Mouse (Mus musculus) hindbrain, embryonic 15.5 days (tissue): ENCODE data around the gene Adamtsl5. TPM values are rescaled to one million over a fixed set of nuclear protein-coding genes. Genes with fewer than 3 reads are reported as not detected.

Source experiments
- ATAC-seq: fragments of 200-750 bp; cut with Nextera tagmentation; 2 replicates; pipeline ENCODE4 v1.8.0; 2017; ENCODE audit warnings: low read depth, moderate number of reproducible peaks, moderate TSS enrichment; ENCODE audit not compliant: low FRiP score
- H3K27ac ChIP-seq: fragments of 300-500 bp; sonication (generic); replicated peaks from 2 replicates; pipeline ENCODE4 v1.5.1; 2015; ENCODE audit warnings: mild to moderate bottlenecking, inconsistent platforms
- H3K27me3 ChIP-seq: fragments of 300-500 bp; sonication (generic); 2 replicates; pipeline ENCODE4 v1.6.1; 2015; ENCODE audit warnings: control low read depth, inconsistent platforms
- H3K36me3 ChIP-seq: fragments of 300-500 bp; sonication (generic); 2 replicates; pipeline ENCODE4 v1.6.1; 2015; ENCODE audit warnings: control low read depth, inconsistent platforms
- H3K4me1 ChIP-seq: fragments of 300-500 bp; sonication (generic); replicated peaks from 2 replicates; pipeline ENCODE4 v1.6.1; 2015; ENCODE audit warnings: control low read depth, inconsistent platforms
- H3K4me2 ChIP-seq: fragments of 300-500 bp; sonication (generic); 2 replicates; pipeline ENCODE4 v1.6.1; 2015; ENCODE audit warnings: moderate library complexity, mild to moderate bottlenecking, inconsistent platforms
- H3K4me3 ChIP-seq: fragments of 300-500 bp; sonication (generic); 2 replicates; pipeline ENCODE4 v1.5.1; 2015; ENCODE audit warnings: mild to moderate bottlenecking, inconsistent platforms
- H3K9ac ChIP-seq: fragments of 300-500 bp; sonication (generic); 2 replicates; pipeline ENCODE4 v1.6.1; 2015; ENCODE audit warnings: inconsistent platforms
- H3K9me3 ChIP-seq: fragments of 300-500 bp; sonication (generic); 2 replicates; pipeline ENCODE4 v1.6.1; 2016; ENCODE audit warnings: control low read depth, inconsistent platforms
- WGBS: fragments of 180-500 bp; shearing (Covaris S2); methylation state at CpG from one replicate; pipeline ENCODE4 v1.1.7; 2015; 5-methylcytosine and 5-hydroxymethylcytosine counted together
- polyA plus RNA-seq: library from polyadenylated mRNA; unstranded; fragments of >200 nt; fragmentation: Nextera tagmentation; extraction: Ambion mirVana; gene quantifications from 2 replicates; pipeline ENCODE4 v1.2.1, GENCODE M21; 2015

Gene Adamtsl5
- polyA plus RNA-seq, 1 experiment from 2014 or later = 1.2 TPM

DNA sequence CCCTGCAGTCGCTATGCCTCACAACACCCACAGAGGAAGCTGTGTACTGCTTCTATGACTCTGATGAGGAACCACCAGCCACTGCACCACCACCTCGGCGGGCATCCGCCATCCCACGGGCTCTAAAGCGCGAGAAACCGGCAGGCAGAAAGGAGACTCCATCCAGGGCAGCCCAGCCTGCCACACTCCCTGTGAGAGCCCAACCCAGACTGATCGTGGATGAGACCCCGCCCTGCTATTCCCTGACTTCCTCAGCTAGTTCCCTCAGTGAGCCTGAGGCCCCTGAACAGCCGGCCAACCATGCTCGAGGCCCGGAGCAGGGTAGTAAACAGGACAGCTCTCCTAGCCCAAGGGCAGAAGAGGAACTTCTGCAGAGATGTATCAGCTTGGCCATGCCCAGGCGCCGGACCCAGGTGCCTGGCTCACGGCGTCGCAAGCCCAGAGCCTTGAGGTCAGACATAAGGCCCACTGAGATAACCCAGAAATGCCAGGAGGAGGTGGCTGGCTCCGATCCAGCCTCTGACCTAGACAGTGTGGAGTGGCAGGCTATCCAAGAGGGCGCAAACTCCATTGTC, 34.5 kb downstream of the Adamtsl5 start:
- H3K9ac ChIP-seq = no peak overlapping the region
- 54% methylated on average over 20 of the region's 20 CpGs for WGBS
- H3K4me3 ChIP-seq = no peak overlapping the region
- H3K27ac ChIP-seq = no peak overlapping the region
- no peak overlapping the region for H3K4me2 ChIP-seq
- peaks cover 79% of the 10 kb centered on the region for H3K36me3 ChIP-seq
- no peak for ATAC-seq
- H3K9me3 ChIP-seq = no peaks in the 10 kb centered on the region
- H3K27me3 ChIP-seq = no peaks in the 10 kb centered on the region
- H3K4me1 ChIP-seq = peaks cover 41% of the 10 kb centered on the region

- WGBS = 67% methylated on average over 54 of the region's 54 CpGs
- H3K9ac ChIP-seq = no peak overlapping the region
- no peak overlapping the region for H3K4me3 ChIP-seq
Observed at GRCm38 (mm10) chr10:80312586-80313504, 35.4 kb downstream of the Adamtsl5 start.

DNA sequence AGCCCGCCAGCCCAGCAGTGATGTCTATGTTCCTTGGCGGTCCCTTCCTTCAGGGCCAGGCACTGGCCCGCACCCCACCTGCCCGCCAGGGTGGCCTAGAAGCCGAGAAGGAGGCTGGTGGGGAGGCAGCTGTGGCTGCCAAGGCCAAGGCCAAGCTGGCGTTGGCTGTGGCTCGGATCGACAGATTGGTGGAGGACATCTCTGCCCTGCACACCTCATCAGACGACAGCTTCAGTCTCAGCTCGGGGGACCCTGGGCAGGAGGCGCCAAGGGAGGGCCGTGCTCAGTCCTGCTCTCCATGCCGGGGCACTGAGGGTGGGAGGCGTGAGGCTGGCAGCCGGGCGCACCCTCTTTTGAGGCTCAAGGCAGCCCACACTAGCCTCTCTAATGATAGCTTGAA, 36.7 kb downstream of the Adamtsl5 start:
- Histone ChIP-seq H3K9ac (no peak overlapping the region), H3K4me3 (no peak overlapping the region), H3K27me3 (no peaks in the 10 kb centered on the region), H3K4me2 (no peak overlapping the region), H3K36me3 (peaks cover 89% of the 10 kb centered on the region), H3K9me3 (no peaks in the 10 kb centered on the region), H3K4me1 (peaks cover 37% of the 10 kb centered on the region), H3K27ac (no peak overlapping the region)
- WGBS = 87% methylated on average over 16 of the region's 16 CpGs
- no peak for ATAC-seq

More at GRCm38 (mm10) chr10:80312586-80313504, 35.4 kb downstream of the Adamtsl5 start:
- Histone ChIP-seq H3K27ac (no peak overlapping the region), H3K36me3 (peaks cover 87% of the 10 kb centered on the region), H3K9me3 (no peaks in the 10 kb centered on the region), H3K27me3 (no peaks in the 10 kb centered on the region), H3K4me2 (no peak overlapping the region), H3K4me1 (peaks cover 37% of the 10 kb centered on the region)
- ATAC-seq = no peak

- Histone ChIP-seq H3K36me3 (peaks cover 58% of the 10 kb centered on the region), H3K9ac (no peak overlapping the region), H3K27me3 (no peaks in the 10 kb centered on the region), H3K27ac (no peak overlapping the region), H3K9me3 (no peaks in the 10 kb centered on the region), H3K4me2 (peak overlapping the region; percentile 36), H3K4me1 (peaks cover 63% of the 10 kb centered on the region), H3K4me3 (no peak overlapping the region)
- 23% methylated on average over 25 of the region's 25 CpGs for WGBS
- ATAC-seq = no peak
Observed at GRCm38 (mm10) chr10:80304862-80305261, 43.4 kb downstream of the Adamtsl5 start.

DNA sequence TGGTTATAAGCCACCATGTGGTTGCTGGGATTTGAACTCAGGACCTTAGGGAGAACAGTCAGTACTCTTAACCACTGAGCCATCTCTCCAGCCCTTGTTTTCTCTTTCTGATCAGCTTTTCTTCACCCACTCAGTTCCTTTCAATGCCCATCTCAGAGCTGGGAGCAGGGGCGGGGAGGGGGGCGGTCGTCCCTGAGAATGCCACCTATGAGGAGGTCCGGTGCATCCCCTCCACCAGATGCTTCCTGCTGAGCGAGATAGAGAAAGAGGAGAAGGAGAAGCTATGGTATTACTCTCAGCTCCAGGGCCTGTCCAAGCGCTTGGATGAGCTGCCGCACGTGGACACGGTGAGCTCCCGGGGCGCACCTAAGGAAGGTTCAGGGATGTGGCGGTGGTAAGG, 43.8 kb downstream of the Adamtsl5 start:
- no peak overlapping the region for H3K27ac ChIP-seq
- no peaks in the 10 kb centered on the region for H3K9me3 ChIP-seq
- H3K4me2 ChIP-seq = peak overlapping the region; percentile 36
- H3K4me3 ChIP-seq = no peak overlapping the region
- no peaks in the 10 kb centered on the region for H3K27me3 ChIP-seq
- WGBS = 34% methylated on average over 12 of the region's 12 CpGs
- H3K36me3 ChIP-seq = peaks cover 56% of the 10 kb centered on the region
- no peak for ATAC-seq
- peaks cover 67% of the 10 kb centered on the region for H3K4me1 ChIP-seq
- H3K9ac ChIP-seq = no peak overlapping the region

- Histone ChIP-seq H3K4me2 (peak overlapping the region; percentile 86), H3K9ac (peak overlapping the region; percentile 91), H3K36me3 (peaks cover 36% of the 10 kb centered on the region), H3K4me1 (peaks cover 80% of the 10 kb centered on the region), H3K27me3 (no peaks in the 10 kb centered on the region), H3K27ac (peak overlapping the region; percentile 98), H3K4me3 (peak overlapping the region; percentile 66), H3K9me3 (no peaks in the 10 kb centered on the region)
- peak; percentile 9; the same call in 1 of the 2 replicates for ATAC-seq
- 4% methylated on average over 9 of the region's 9 CpGs for WGBS
Observed at GRCm38 (mm10) chr10:80302471-80302881, 45.7 kb downstream of the Adamtsl5 start.

- Histone ChIP-seq H3K27ac (peak overlapping the region; percentile 98), H3K4me3 (peak overlapping the region; percentile 66), H3K9me3 (no peaks in the 10 kb centered on the region), H3K4me1 (peaks cover 85% of the 10 kb centered on the region), H3K4me2 (peak overlapping the region; percentile 86), H3K36me3 (peaks cover 31% of the 10 kb centered on the region), H3K27me3 (no peaks in the 10 kb centered on the region), H3K9ac (peak overlapping the region; percentile 91)
- no peak for ATAC-seq
- 44% methylated on average over 5 of the region's 5 CpGs for WGBS
Observed at GRCm38 (mm10) chr10:80302082-80302355, 46.2 kb downstream of the Adamtsl5 start.

DNA sequence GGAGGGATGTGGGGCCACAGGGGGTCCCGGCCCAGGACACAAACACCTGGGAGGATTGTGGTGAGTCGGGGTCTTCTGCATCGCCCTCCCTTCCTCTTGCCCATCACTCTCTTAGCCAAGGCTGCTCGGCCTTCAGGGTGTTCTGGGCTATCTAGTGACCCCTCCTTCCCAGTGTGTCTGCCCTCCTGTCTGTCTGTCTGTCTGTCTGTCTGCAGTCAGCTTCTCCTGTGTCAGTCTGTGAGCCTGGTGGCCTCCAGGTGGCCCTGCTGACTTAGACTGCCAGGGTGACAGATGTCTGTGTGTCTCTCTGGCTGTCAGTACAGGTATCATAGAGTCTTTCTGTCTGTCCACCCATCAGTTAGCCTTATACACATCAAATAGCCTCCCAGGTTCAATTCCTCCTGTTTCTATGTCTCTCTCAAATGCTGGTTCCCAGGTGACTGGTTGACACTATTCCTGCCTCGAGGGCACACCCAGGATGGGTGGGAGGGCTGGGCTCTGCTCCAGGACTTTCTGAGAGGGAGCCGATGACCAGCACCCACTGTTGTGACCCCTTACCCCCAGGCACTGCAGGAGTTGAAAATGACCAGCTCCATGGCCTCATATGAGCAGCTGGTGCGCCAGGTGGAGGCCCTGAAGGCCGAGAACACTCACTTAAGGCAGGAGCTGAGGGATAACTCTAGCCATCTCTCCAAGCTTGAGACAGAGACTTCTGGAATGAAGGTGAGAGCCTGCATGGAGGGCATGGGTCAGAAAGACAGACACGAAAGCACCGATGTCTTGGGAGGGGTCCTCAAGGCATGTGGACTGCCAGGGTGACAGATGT, 46.7 kb downstream of the Adamtsl5 start:
- H3K9ac ChIP-seq = peak overlapping the region; percentile 91
- no peak for ATAC-seq
- peak overlapping the region; percentile 66 for H3K4me3 ChIP-seq
- H3K4me2 ChIP-seq = peak overlapping the region; percentile 86
- peaks cover 26% of the 10 kb centered on the region for H3K36me3 ChIP-seq
- WGBS = 40% methylated on average over 10 of the region's 10 CpGs
- peak overlapping the region; percentile 98 for H3K27ac ChIP-seq
- peaks cover 88% of the 10 kb centered on the region for H3K4me1 ChIP-seq
- no peaks in the 10 kb centered on the region for H3K27me3 ChIP-seq
- H3K9me3 ChIP-seq = no peaks in the 10 kb centered on the region

- H3K4me1 ChIP-seq = peaks cover 87% of the 10 kb centered on the region
- no peaks in the 10 kb centered on the region for H3K27me3 ChIP-seq
- H3K27ac ChIP-seq = peak overlapping the region; percentile 98
- peak overlapping the region; percentile 66 for H3K4me3 ChIP-seq
- H3K36me3 ChIP-seq = peaks cover 18% of the 10 kb centered on the region
- H3K4me2 ChIP-seq = peak overlapping the region; percentile 86
- WGBS = 7% methylated on average over 11 of the region's 11 CpGs
- peak overlapping the region; percentile 91 for H3K9ac ChIP-seq
- H3K9me3 ChIP-seq = no peaks in the 10 kb centered on the region
- peak; percentile 82 for ATAC-seq
Observed at GRCm38 (mm10) chr10:80300672-80301181, 47.5 kb downstream of the Adamtsl5 start.

GRCm38 (mm10) chr10:80299824-80300223, 48.4 kb downstream of the Adamtsl5 start:
- H3K9ac ChIP-seq = peak overlapping the region; percentile 91
- H3K36me3 ChIP-seq = peaks cover 13% of the 10 kb centered on the region
- H3K9me3 ChIP-seq = no peaks in the 10 kb centered on the region
- no peak for ATAC-seq
- peak overlapping the region; percentile 66 for H3K4me3 ChIP-seq
- H3K4me1 ChIP-seq = peaks cover 88% of the 10 kb centered on the region
- 36% methylated on average over 10 of the region's 10 CpGs for WGBS
- peak overlapping the region; percentile 86 for H3K4me2 ChIP-seq
- H3K27me3 ChIP-seq = no peaks in the 10 kb centered on the region
- peak overlapping the region; percentile 98 for H3K27ac ChIP-seq

GRCm38 (mm10) chr10:80299301-80299700, 48.9 kb downstream of the Adamtsl5 start:
- no peaks in the 10 kb centered on the region for H3K27me3 ChIP-seq
- H3K9me3 ChIP-seq = no peaks in the 10 kb centered on the region
- peaks cover 87% of the 10 kb centered on the region for H3K4me1 ChIP-seq
- WGBS = 4% methylated on average over 15 of the region's 15 CpGs
- H3K9ac ChIP-seq = peak overlapping the region; percentile 91
- peak overlapping the region; percentile 86 for H3K4me2 ChIP-seq
- H3K4me3 ChIP-seq = peak overlapping the region; percentile 66
- H3K27ac ChIP-seq = peak overlapping the region; percentile 98
- no peak for ATAC-seq
- H3K36me3 ChIP-seq = peaks cover 14% of the 10 kb centered on the region
